Mouse (Mus musculus): Measurements from ENCODE around the gene Hint3. TPM values are rescaled to one million over a fixed set of nuclear protein-coding genes. Genes with fewer than 3 reads are reported as not detected.

Gene Hint3
- total and polyA plus RNA-seq, 2 experiments: 16.4 to 54.7 TPM

- H3K4me1 ChIP-seq (ENCODE audit: control insufficient read depth, insufficient read depth, low read length): no peaks in the 10 kb centered on the region
- H3K36me3 ChIP-seq (ENCODE audit: control insufficient read depth, insufficient read depth, low read length): no peaks in the 10 kb centered on the region
- no peak overlapping the region for H3K4me3 ChIP-seq (ENCODE audit: insufficient read depth, low read depth, low read length)
- no peak overlapping the region for H3K9ac ChIP-seq (ENCODE audit: low read depth, low read length)
- TF ChIP-seq CTCF (IDR thresholded peaks at IDR 0.05; ENCODE audit: low read depth, low read length): no peak
- TF ChIP-seq POLR2A (IDR thresholded peaks at IDR 0.05; ENCODE audit: extremely low read depth, insufficient read depth, low read length): no peak
- H3K27ac ChIP-seq (replicated peaks; ENCODE audit: insufficient read depth, low read depth, low read length): no peak overlapping the region
- WGBS: 44% methylated on average over 1 of the region's 1 CpGs
- no peaks in the 10 kb centered on the region; the same call in 1 of the 2 replicates for H3K79me2 ChIP-seq (ENCODE audit: control insufficient read depth, insufficient read depth, low read length)
- H3K27me3 ChIP-seq (ENCODE audit: control insufficient read depth, insufficient read depth, low read length): no peaks in the 10 kb centered on the region
- DNase-seq (ENCODE audit: extremely low read depth, low read depth, low spot score): no peak
Observed at GRCm38 (mm10) chr10:30627548-30627947, 1.9 kb downstream of the Hint3 start.

- no peaks in the 10 kb centered on the region for H3K27me3 ChIP-seq (ENCODE audit: control insufficient read depth, insufficient read depth, low read length)
- no peaks in the 10 kb centered on the region for H3K36me3 ChIP-seq (ENCODE audit: control insufficient read depth, insufficient read depth, low read length)
- H3K4me1 ChIP-seq (ENCODE audit: control insufficient read depth, insufficient read depth, low read length): no peaks in the 10 kb centered on the region
- no peak for DNase-seq (ENCODE audit: extremely low read depth, low read depth, low spot score)
- H3K9ac ChIP-seq (ENCODE audit: low read depth, low read length): no peak overlapping the region
- TF ChIP-seq POLR2A (IDR thresholded peaks at IDR 0.05; ENCODE audit: extremely low read depth, insufficient read depth, low read length) (no peak), CTCF (IDR thresholded peaks at IDR 0.05; ENCODE audit: low read depth, low read length) (no peak)
- WGBS: 90% methylated on average over 5 of the region's 5 CpGs
- no peak overlapping the region for H3K27ac ChIP-seq (replicated peaks; ENCODE audit: insufficient read depth, low read depth, low read length)
- H3K4me3 ChIP-seq (ENCODE audit: insufficient read depth, low read depth, low read length): no peak overlapping the region
- H3K79me2 ChIP-seq (ENCODE audit: control insufficient read depth, insufficient read depth, low read length): no peaks in the 10 kb centered on the region; the same call in 1 of the 2 replicates
Observed at GRCm38 (mm10) chr10:30624161-30625019, 5.0 kb downstream of the Hint3 start.

DNA sequence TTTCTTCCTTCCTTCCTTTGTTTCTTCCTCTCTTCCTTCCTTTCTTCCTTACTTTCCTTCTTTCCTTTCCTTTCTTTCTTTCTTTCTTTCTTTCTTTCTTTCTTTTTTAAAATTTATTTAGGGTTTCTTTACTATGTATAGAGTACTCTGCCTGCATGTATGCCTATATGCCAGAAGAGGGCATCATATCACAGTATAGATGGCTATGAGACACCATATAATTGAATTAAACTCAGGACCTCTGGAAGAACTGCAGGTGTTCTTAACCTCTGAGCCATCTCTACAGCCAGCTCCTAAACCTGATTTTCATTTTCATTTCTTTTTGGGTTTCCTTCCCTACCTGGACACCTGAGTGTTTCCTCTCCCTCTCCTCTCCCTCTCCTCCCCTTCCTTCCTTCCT is 6.5 kb downstream of the Hint3 start:
- no peak for TF ChIP-seq CTCF (IDR thresholded peaks at IDR 0.05; ENCODE audit: low read depth, low read length)
- no peak for TF ChIP-seq POLR2A (IDR thresholded peaks at IDR 0.05; ENCODE audit: extremely low read depth, insufficient read depth, low read length)
- no peaks in the 10 kb centered on the region for H3K27me3 ChIP-seq (ENCODE audit: control insufficient read depth, insufficient read depth, low read length)
- H3K27ac ChIP-seq (replicated peaks; ENCODE audit: insufficient read depth, low read depth, low read length): no peak overlapping the region
- no peak overlapping the region for H3K9ac ChIP-seq (ENCODE audit: low read depth, low read length)
- H3K36me3 ChIP-seq (ENCODE audit: control insufficient read depth, insufficient read depth, low read length): no peaks in the 10 kb centered on the region
- H3K79me2 ChIP-seq (ENCODE audit: control insufficient read depth, insufficient read depth, low read length): no peaks in the 10 kb centered on the region; the same call in 1 of the 2 replicates
- no peaks in the 10 kb centered on the region for H3K4me1 ChIP-seq (ENCODE audit: control insufficient read depth, insufficient read depth, low read length)
- H3K4me3 ChIP-seq (ENCODE audit: insufficient read depth, low read depth, low read length): no peak overlapping the region
- DNase-seq (ENCODE audit: extremely low read depth, low read depth, low spot score): no peak

DNA sequence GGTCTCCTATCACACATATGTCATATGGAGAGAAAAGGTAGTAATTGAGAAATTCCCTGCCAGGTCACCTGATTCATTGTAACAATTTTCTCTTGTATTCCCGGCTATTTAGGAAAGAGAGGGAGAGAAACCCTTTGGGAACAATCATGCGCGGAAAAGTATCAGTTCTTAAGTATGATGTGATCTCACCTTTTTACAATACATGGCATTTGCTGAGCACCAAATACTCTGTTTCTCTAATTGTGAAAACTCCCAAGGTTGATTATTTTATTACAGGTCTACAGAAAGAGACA is 10.6 kb downstream of the Hint3 start:
- Histone ChIP-seq H3K79me2 (ENCODE audit: control insufficient read depth, insufficient read depth, low read length) (no peaks in the 10 kb centered on the region; the same call in 1 of the 2 replicates), H3K27me3 (ENCODE audit: control insufficient read depth, insufficient read depth, low read length) (no peaks in the 10 kb centered on the region), H3K36me3 (ENCODE audit: control insufficient read depth, insufficient read depth, low read length) (peaks cover 1% of the 10 kb centered on the region; the same call in 1 of the 2 replicates), H3K4me3 (ENCODE audit: insufficient read depth, low read depth, low read length) (peak overlapping the region; percentile 80; the same call in 1 of the 2 replicates), H3K9ac (ENCODE audit: low read depth, low read length) (no peak overlapping the region), H3K4me1 (ENCODE audit: control insufficient read depth, insufficient read depth, low read length) (no peaks in the 10 kb centered on the region; the same call in 1 of the 2 replicates), H3K27ac (replicated peaks; ENCODE audit: insufficient read depth, low read depth, low read length) (no peak overlapping the region)
- TF ChIP-seq POLR2A (IDR thresholded peaks at IDR 0.05; ENCODE audit: extremely low read depth, insufficient read depth, low read length): no peak
- TF ChIP-seq CTCF (IDR thresholded peaks at IDR 0.05; ENCODE audit: low read depth, low read length): no peak
- no peak for DNase-seq (ENCODE audit: extremely low read depth, low read depth, low spot score)
- WGBS: 36% methylated on average over 3 of the region's 3 CpGs

GRCm38 (mm10) chr10:30618091-30618917 is 11.1 kb downstream of the Hint3 start:
- peak; percentile 38; the same call in 1 of the 2 replicates for TF ChIP-seq POLR2A (IDR thresholded peaks at IDR 0.05; ENCODE audit: extremely low read depth, insufficient read depth, low read length)
- peak; percentile 24; the same call in 1 of the 2 replicates for TF ChIP-seq CTCF (IDR thresholded peaks at IDR 0.05; ENCODE audit: low read depth, low read length)
- H3K36me3 ChIP-seq (ENCODE audit: control insufficient read depth, insufficient read depth, low read length): peaks cover 3% of the 10 kb centered on the region
- DNase-seq (ENCODE audit: extremely low read depth, low read depth, low spot score): peak; percentile 93
- H3K79me2 ChIP-seq (ENCODE audit: control insufficient read depth, insufficient read depth, low read length): no peaks in the 10 kb centered on the region; the same call in 1 of the 2 replicates
- WGBS: 1% methylated on average over 49 of the region's 49 CpGs
- H3K4me1 ChIP-seq (ENCODE audit: control insufficient read depth, insufficient read depth, low read length): no peaks in the 10 kb centered on the region; the same call in 1 of the 2 replicates
- peak overlapping the region; percentile 97 for H3K27ac ChIP-seq (replicated peaks; ENCODE audit: insufficient read depth, low read depth, low read length)
- H3K27me3 ChIP-seq (ENCODE audit: control insufficient read depth, insufficient read depth, low read length): no peaks in the 10 kb centered on the region
- H3K4me3 ChIP-seq (ENCODE audit: insufficient read depth, low read depth, low read length): peak overlapping the region; percentile 80
- peak overlapping the region; percentile 93 for H3K9ac ChIP-seq (ENCODE audit: low read depth, low read length)

All from liver, adult 2 months (tissue).